Mouse (Mus musculus) intestine, embryonic 14.5 days (tissue): ENCODE data around the gene Frmd4b. TPM values are rescaled to one million over a fixed set of nuclear protein-coding genes. Genes with fewer than 3 reads are reported as not detected.

ENCODE experiments used
- ATAC-seq: fragments of 200-750 bp; cut with Nextera tagmentation; replicated peaks from 2 replicates; pipeline ENCODE4 v1.8.0; 2017; ENCODE audit warnings: low read depth, moderate number of reproducible peaks, moderate TSS enrichment, moderate library complexity; ENCODE audit not compliant: low FRiP score, low TSS enrichment
- DNase-seq: peaks from one replicate; pipeline ENCODE4 v3.0.0-alpha.2; 2018; ENCODE audit warnings: low spot score
- H3K27ac ChIP-seq: fragments of 300-500 bp; sonication (generic); 2 replicates; pipeline ENCODE4 v1.5.1; 2014; ENCODE audit warnings: low read depth, mild to moderate bottlenecking, control low read depth
- H3K27me3 ChIP-seq: fragments of 300-500 bp; sonication (generic); replicated peaks from 2 replicates; pipeline ENCODE4 v1.6.1; 2014; ENCODE audit warnings: low read length, control low read depth; ENCODE audit not compliant: control insufficient read depth, insufficient read depth
- H3K36me3 ChIP-seq: fragments of 300-500 bp; sonication (generic); 2 replicates; pipeline ENCODE4 v1.6.1; 2014; ENCODE audit warnings: low read length, control low read depth; ENCODE audit not compliant: control insufficient read depth, insufficient read depth
- H3K4me1 ChIP-seq: fragments of 300-500 bp; sonication (generic); replicated peaks from 2 replicates; pipeline ENCODE4 v1.6.1; 2014; ENCODE audit warnings: low read length, control low read depth, mixed read lengths; ENCODE audit not compliant: control insufficient read depth, insufficient read depth
- H3K4me2 ChIP-seq: fragments of 300-500 bp; sonication (generic); 2 replicates; pipeline ENCODE4 v1.6.1; 2014; ENCODE audit warnings: low read length
- H3K4me3 ChIP-seq: fragments of 300-500 bp; sonication (generic); 2 replicates; pipeline ENCODE4 v1.5.1; 2014; ENCODE audit warnings: low read depth, low read length, control low read depth, mixed read lengths
- H3K9ac ChIP-seq: fragments of 300-500 bp; sonication (generic); 2 replicates; pipeline ENCODE4 v1.6.1; 2014; ENCODE audit warnings: mild to moderate bottlenecking, low read length
- H3K9me3 ChIP-seq: fragments of 300-500 bp; sonication (generic); 2 replicates; pipeline ENCODE4 v1.6.1; 2016; ENCODE audit warnings: low read length, control low read depth; ENCODE audit not compliant: control insufficient read depth
- WGBS: fragments of 180-500 bp; shearing (Covaris S2); extraction: QIAGEN DNeasy Blood & Tissue Kit; methylation state at CpG from one replicate; pipeline ENCODE4 v1.1.7; 2014; 5-methylcytosine and 5-hydroxymethylcytosine counted together
- polyA plus RNA-seq: library from polyadenylated mRNA; unstranded; fragments of >200 nt; fragmentation: Nextera tagmentation; extraction: Ambion mirVana; gene quantifications from 2 replicates; pipeline ENCODE4 v1.2.1, GENCODE M21; 2014

The Frmd4b gene
- polyA plus RNA-seq, 1 experiment from 2014 or later: 17.1 TPM

DNA sequence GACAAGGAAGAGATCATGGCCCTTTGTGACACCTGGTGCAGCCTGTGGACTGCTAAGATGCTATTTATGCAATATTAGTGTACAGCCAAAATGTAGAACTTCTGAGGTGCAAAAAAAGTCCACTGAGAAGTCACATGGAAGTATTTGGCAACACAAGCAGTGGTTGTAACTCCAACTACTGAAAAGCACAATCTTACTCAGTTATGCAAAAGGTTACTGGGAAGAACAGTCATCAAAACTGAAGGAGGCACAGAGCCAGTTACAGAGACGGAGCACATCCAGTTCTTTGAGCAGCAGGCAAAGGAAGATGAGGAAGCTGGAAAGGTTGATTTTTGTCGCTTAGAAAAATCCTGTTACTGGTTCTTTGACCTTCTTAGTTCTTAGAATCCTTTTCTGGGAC is 167.5 kb downstream of the Frmd4b start:
- no peak for DNase-seq
- H3K36me3 ChIP-seq: no peaks in the 10 kb centered on the region
- H3K4me1 ChIP-seq: no peaks in the 10 kb centered on the region
- 92% methylated on average over 2 of the region's 2 CpGs for WGBS
- ATAC-seq: no peak
- H3K27me3 ChIP-seq: no peaks in the 10 kb centered on the region
- no peak overlapping the region for H3K9ac ChIP-seq
- H3K4me2 ChIP-seq: no peak overlapping the region
- H3K4me3 ChIP-seq: no peak overlapping the region
- H3K9me3 ChIP-seq: no peaks in the 10 kb centered on the region
- H3K27ac ChIP-seq: no peak overlapping the region

DNA sequence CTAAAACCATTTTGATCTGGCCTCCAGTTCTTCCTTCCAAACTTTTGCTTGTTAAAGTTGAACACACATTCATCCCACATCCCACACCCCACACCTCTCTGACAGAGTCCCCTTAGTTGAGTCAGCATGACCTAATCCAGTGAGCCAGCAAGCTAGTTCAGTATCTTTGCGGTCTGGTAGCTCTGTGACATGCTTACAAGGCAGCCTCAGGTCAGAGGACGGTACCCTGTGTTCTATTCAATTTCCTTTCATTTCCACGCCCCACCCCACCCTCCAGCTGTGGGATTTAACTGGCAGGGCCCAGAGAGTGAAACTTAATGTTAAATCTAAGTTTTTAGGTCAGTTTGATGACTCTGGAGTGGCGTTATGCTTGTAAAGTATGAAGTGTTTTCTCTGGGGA is 170.3 kb downstream of the Frmd4b start:
- Histone ChIP-seq H3K9me3 (no peaks in the 10 kb centered on the region), H3K4me1 (no peaks in the 10 kb centered on the region), H3K4me3 (no peak overlapping the region), H3K36me3 (no peaks in the 10 kb centered on the region), H3K27me3 (no peaks in the 10 kb centered on the region), H3K4me2 (no peak overlapping the region), H3K27ac (no peak overlapping the region), H3K9ac (no peak overlapping the region)
- no peak for DNase-seq
- ATAC-seq: no peak
- WGBS: 76% methylated on average over 4 of the region's 4 CpGs

DNA sequence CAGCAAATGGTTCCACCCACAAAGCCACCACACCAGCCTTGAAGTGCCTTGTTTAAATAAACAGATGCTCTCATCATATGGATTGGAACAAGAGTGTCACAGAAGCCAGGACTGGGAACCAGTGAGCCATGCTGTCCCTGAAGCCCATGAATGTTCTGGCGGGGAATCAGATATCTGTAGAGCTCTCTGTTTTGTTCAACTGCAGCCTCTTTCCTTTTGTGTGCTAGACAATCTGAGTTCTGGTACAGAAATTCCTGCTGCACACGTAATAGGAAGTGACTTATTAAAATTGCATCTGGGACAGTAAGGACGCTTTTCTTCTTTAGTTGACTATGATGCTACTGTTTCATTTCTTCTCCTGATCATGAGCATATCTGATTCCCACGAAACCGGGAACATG is 173.2 kb downstream of the Frmd4b start:
- 81% methylated on average over 5 of the region's 5 CpGs for WGBS
- H3K36me3 ChIP-seq: no peaks in the 10 kb centered on the region
- H3K9me3 ChIP-seq: no peaks in the 10 kb centered on the region
- H3K4me1 ChIP-seq: no peaks in the 10 kb centered on the region
- ATAC-seq: no peak
- H3K4me2 ChIP-seq: no peak overlapping the region
- H3K4me3 ChIP-seq: no peak overlapping the region
- no peak overlapping the region for H3K27ac ChIP-seq
- H3K9ac ChIP-seq: no peak overlapping the region
- H3K27me3 ChIP-seq: no peaks in the 10 kb centered on the region
- no peak for DNase-seq

DNA sequence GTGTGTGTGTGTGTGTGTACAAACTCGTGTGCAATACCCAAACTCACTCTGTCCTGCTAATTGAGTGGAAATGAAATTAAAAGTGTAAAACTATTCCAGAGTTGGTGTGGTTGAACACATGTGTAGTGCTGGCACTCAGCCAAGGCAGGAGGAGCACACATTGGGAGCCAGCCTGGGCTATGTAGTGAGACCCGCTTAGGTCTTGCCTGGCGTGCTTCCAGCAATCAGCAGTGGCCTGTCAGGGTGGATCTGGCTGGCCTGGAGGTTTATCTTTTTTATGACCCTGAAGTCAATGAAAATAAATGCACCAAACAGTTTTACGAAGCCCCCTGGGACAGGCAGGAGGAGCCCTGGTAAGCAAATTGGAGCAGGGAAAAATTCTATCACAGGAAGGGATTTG is 173.8 kb downstream of the Frmd4b start:
- no peaks in the 10 kb centered on the region for H3K4me1 ChIP-seq
- ATAC-seq (no peak), DNase-seq (no peak)
- H3K27me3 ChIP-seq: no peaks in the 10 kb centered on the region
- H3K36me3 ChIP-seq: no peaks in the 10 kb centered on the region
- 38% methylated on average over 4 of the region's 4 CpGs for WGBS
- no peaks in the 10 kb centered on the region for H3K9me3 ChIP-seq
- H3K9ac ChIP-seq: no peak overlapping the region
- H3K4me3 ChIP-seq: no peak overlapping the region
- no peak overlapping the region for H3K27ac ChIP-seq
- H3K4me2 ChIP-seq: no peak overlapping the region

DNA sequence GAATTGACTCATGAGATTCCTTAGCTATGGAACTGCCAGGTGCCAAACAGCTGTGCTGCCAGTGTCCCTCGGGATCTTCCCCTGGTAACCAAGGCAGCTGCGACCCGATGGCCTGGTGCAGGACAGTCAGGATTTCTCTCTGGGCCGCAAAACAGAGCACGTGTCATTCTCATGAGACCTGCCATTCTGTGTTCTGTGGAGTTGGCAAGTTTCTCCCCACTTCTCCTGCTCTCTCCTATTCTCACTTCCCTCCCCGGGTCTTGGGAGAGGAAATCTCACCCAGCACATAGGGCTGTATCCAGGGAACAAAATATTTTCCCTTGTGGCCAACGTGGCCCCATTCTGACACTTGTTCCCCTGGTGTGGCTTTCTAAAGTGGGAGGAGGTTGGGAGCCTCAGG is 176.0 kb downstream of the Frmd4b start:
- no peaks in the 10 kb centered on the region for H3K36me3 ChIP-seq
- H3K4me3 ChIP-seq: no peak overlapping the region
- H3K9me3 ChIP-seq: no peaks in the 10 kb centered on the region
- H3K27ac ChIP-seq: no peak overlapping the region
- H3K9ac ChIP-seq: no peak overlapping the region
- no peak overlapping the region for H3K4me2 ChIP-seq
- H3K27me3 ChIP-seq: no peaks in the 10 kb centered on the region
- DNase-seq (no peak), ATAC-seq (no peak)
- H3K4me1 ChIP-seq: no peaks in the 10 kb centered on the region
- 60% methylated on average over 7 of the region's 7 CpGs for WGBS

DNA sequence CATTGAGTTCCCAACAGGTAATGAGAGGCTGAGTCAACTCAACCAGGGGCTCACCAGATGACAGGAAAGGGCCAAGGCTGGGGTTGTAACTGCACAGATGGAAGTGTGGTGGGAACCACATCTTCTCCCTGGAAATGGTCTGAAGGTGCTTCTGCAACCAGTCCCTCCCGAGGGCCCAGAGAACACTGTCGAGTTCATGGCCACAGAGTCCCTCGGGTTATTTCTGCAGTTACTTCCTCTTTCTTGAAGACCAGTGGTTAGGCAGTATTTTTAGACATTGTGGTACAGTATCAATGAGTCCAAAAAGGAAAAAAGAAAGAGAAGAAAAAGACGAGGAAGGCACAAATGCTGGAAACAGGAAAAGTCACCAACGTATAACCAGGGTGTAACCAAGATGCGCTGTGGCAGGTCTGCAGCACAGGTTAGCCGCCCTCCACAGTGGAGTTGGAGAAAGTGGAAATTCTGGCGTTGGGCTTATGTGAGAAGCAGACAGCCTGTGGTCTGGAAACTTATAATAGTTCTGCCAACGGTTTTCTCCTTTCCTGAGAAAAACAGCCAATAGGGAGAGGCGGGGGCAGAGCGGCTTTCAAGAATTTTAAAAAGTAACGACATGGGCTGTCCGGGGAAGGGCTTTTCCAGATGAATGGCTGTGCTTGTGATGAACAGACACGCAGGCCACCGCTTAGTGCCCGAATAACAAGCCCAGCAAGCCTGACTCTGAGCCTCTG is 178.3 kb downstream of the Frmd4b start:
- ATAC-seq (no peak), DNase-seq (no peak)
- Histone ChIP-seq H3K4me1 (no peaks in the 10 kb centered on the region), H3K36me3 (no peaks in the 10 kb centered on the region), H3K9me3 (no peaks in the 10 kb centered on the region), H3K27ac (no peak overlapping the region), H3K4me3 (no peak overlapping the region), H3K9ac (no peak overlapping the region), H3K27me3 (no peaks in the 10 kb centered on the region), H3K4me2 (no peak overlapping the region)
- 67% methylated on average over 16 of the region's 16 CpGs for WGBS

DNA sequence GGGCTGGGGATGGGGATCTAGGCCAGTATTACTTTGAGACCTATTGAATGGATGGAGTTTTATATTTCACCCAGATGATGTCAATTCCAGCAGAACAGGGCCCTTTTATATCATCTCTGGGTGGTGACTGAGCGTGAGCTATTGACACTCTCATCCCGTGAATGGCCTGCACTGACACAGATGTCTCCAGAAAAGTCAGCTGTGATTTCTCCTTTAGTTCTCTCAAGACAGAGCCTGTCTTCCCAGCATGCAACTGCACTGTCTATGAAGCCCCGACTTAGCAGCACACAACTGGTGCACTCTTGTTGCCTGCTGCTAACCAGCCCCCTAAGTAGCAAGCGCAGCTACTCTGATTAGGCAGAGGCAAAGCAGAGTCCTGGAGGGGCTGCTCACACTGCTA is 182.6 kb downstream of the Frmd4b start:
- H3K9me3 ChIP-seq: no peaks in the 10 kb centered on the region
- H3K9ac ChIP-seq: no peak overlapping the region
- no peak overlapping the region for H3K27ac ChIP-seq
- no peak for ATAC-seq
- H3K4me3 ChIP-seq: no peak overlapping the region
- DNase-seq: no peak
- H3K27me3 ChIP-seq: no peaks in the 10 kb centered on the region
- no peaks in the 10 kb centered on the region for H3K4me1 ChIP-seq
- 71% methylated on average over 4 of the region's 4 CpGs for WGBS
- no peak overlapping the region for H3K4me2 ChIP-seq
- no peaks in the 10 kb centered on the region for H3K36me3 ChIP-seq

DNA sequence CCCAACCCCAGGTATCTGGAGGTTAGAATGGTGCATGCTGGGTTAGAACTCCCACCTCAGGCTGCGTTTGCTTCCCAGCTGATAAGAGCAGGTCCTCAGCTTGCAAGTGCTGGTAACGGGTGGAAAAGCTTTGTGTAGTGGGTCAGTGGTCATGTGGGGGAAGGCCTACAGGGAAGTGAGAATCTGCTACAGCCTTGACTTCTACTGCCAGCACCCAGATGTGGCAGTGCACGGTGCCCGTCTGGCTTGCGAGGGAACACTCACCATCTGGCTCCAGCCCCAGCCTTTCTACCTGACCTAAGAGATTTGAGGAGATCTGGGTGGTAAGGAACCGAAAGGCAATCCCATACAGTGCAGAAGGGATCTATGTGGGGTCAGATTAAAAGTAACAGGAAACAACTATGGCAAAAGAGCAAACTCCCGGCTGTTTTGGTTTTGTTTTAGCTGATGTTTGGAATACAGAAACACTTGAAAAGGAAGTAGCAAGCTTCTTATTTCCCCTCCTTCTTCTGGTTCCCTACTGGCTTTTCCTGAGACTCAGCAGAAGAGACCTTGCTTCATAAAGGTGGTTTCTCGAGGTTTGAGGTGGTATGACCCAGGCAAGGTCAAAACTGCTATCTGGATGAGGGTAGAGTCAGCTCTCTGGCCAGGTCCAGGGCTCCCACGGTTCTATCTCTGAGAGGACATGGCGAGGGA is 185.9 kb downstream of the Frmd4b start:
- 80% methylated on average over 10 of the region's 10 CpGs for WGBS
- Histone ChIP-seq H3K27me3 (no peaks in the 10 kb centered on the region), H3K9me3 (no peaks in the 10 kb centered on the region), H3K4me2 (no peak overlapping the region), H3K4me1 (no peaks in the 10 kb centered on the region), H3K27ac (no peak overlapping the region), H3K9ac (no peak overlapping the region), H3K36me3 (no peaks in the 10 kb centered on the region), H3K4me3 (no peak overlapping the region)
- no peak for ATAC-seq
- DNase-seq: no peak

DNA sequence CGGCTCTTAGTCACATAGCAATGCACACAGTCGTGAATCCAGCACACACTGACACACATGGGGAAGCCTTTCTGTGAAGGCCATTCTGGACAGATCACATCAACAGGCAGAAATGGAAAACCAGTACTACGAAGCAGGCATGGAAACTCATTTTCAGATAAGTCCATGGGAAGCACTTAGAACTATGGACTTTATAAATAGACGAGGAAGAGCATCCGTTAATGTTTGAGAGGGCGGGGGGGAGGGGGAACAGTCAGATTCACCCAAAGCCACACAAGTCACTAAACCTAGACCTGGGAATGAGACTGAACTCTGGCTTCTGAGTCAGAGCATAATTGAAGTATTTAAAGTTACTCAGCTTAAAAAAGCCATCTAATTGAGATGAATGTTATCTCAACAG is 186.8 kb downstream of the Frmd4b start:
- Histone ChIP-seq H3K4me2 (no peak overlapping the region), H3K9me3 (no peaks in the 10 kb centered on the region), H3K27me3 (no peaks in the 10 kb centered on the region), H3K9ac (no peak overlapping the region), H3K36me3 (no peaks in the 10 kb centered on the region), H3K4me3 (no peak overlapping the region), H3K4me1 (no peaks in the 10 kb centered on the region), H3K27ac (no peak overlapping the region)
- no peak for ATAC-seq
- DNase-seq: no peak
- 56% methylated on average over 6 of the region's 6 CpGs for WGBS
